Mouse (Mus musculus): Measurements from ENCODE around the gene Hdac9. TPM values are rescaled to one million over a fixed set of nuclear protein-coding genes. Genes with fewer than 3 reads are reported as not detected.

Gene Hdac9
- 0.45 TPM for polyA plus RNA-seq (2021)

DNA sequence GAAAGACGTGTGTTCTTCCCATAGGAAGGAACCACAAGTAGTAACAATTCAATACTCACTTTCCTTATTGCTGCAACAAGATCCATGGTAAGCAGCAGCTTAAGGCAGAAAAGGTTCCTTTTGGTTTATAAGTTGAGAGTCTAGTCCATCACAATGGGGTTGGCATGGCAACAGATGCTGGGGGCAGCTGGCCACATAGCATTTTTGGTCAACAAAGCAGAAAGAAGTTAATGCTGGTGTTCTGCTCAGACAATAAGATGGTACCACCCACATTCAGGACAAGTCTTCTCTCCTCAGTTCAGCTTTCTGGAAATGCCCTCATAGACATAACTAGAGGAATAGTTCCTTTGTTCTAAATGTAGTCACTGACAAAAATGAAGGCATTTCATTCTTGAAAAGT lies at the start of gene Hdac9:
Gene Hdac9, minus strand, starts transcription at position 101 of the 400 bp plus-strand sequence.
- ChIA-PET POLR2A (no interaction called here), CTCF (no interaction called here)
- ATAC-seq (no peak), DNase-seq (ENCODE audit: low read depth, low spot score) (no peak)
- TF ChIP-seq CTCF (IDR thresholded peaks at IDR 0.05) = no peak
- H3K27me3 ChIP-seq = peaks cover 25% of the 10 kb centered on the region
- in situ Hi-C loops (cut with MboI; ENCODE audit: low pct_unique_long_range_greater_than_20kb) = no loop called here

GRCm38 (mm10) chr12:34949066-34949706 lies 32.3 kb upstream of the Hdac9 start:
- H3K27me3 ChIP-seq = peaks cover 12% of the 10 kb centered on the region
- ATAC-seq (no peak), DNase-seq (ENCODE audit: low read depth, low spot score) (no peak)
- ChIA-PET POLR2A (no interaction called here), CTCF (no interaction called here)
- no peak for TF ChIP-seq CTCF (IDR thresholded peaks at IDR 0.05)
- in situ Hi-C loops (cut with MboI; ENCODE audit: low pct_unique_long_range_greater_than_20kb) = no loop called here

- TF ChIP-seq CTCF (IDR thresholded peaks at IDR 0.05) = no peak
- peaks cover 17% of the 10 kb centered on the region for H3K27me3 ChIP-seq
- ATAC-seq (no peak), DNase-seq (ENCODE audit: low read depth, low spot score) (no peak)
- CTCF ChIA-PET = no interaction called here
- in situ Hi-C loops (cut with MboI; ENCODE audit: low pct_unique_long_range_greater_than_20kb) = no loop called here
- POLR2A ChIA-PET = no interaction called here
Measured at GRCm38 (mm10) chr12:34937918-34938317, 21.0 kb upstream of the Hdac9 start.

GRCm38 (mm10) chr12:34908008-34908407 lies 8.9 kb downstream of the Hdac9 start:
- CTCF ChIA-PET = interaction anchor here (0.7 kb wide), 1 partner anchor 100 kb away, joined by 3 read pairs; no protein-coding TSS in a partner anchor
- in situ Hi-C loops (cut with MboI; ENCODE audit: low pct_unique_long_range_greater_than_20kb) = no loop called here
- DNase-seq (ENCODE audit: low read depth, low spot score) = no peak
- H3K27me3 ChIP-seq = peaks cover 48% of the 10 kb centered on the region
- no peak for TF ChIP-seq CTCF (IDR thresholded peaks at IDR 0.05)
- ATAC-seq = no peak
- POLR2A ChIA-PET = interaction anchor here (0.6 kb wide), 2 partner anchors 122 to 1750 kb away, joined by 3 to 5 read pairs; no protein-coding TSS in a partner anchor

GRCm38 (mm10) chr12:34907506-34907850 lies 9.4 kb downstream of the Hdac9 start:
- ATAC-seq (no peak), DNase-seq (ENCODE audit: low read depth, low spot score) (no peak)
- no peak for TF ChIP-seq CTCF (IDR thresholded peaks at IDR 0.05)
- peaks cover 48% of the 10 kb centered on the region for H3K27me3 ChIP-seq
- POLR2A ChIA-PET = interaction anchor here (0.6 kb wide), 2 partner anchors 123 to 1751 kb away, joined by 3 to 5 read pairs; no protein-coding TSS in a partner anchor
- in situ Hi-C loops (cut with MboI; ENCODE audit: low pct_unique_long_range_greater_than_20kb) = no loop called here
- CTCF ChIA-PET = no interaction called here

DNA sequence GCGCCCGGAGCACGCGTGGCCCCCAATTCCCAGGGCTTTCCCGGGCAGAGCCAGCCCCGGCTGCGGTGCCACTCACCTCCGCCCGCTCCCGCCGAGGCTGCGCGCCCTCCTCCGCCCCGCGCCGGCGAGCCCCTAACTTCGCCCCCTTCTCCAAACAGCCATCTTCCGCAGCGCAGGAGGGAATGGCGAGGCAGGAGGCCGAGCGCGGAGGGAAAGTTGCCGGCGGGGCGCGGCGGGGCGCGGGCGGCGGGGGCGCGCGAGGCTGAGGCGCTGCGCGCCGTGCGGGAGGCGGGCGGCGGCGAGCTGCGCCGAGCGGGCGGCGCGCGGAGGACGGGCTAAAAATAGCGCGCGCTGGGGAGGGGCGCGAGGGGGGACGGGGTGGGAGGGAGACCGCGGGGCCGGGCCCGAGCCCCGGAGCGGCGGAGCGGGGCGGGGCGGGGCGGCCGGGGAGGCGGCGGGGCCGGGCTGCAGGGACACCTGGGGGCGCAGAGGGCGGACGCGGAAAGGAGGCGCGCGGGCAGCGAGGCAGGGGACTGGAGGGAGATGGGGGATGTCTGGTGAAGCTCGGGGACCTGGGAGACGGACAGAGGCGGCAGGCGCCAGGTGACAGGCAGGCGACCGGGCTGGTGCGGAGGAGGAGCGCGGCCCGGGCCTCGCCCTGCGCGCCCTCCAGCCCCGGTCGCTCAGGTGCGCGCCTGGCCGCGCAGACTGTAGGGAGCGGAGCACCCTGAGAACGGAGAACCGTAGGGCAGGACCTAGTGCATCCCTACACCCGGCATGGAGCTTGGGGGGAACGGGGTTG lies 10.0 kb downstream of the Hdac9 start:
- ChIA-PET CTCF (no interaction called here), POLR2A (interaction anchor here (0.6 kb wide), 1 partner anchor 1752 kb away, joined by 5 read pairs; no protein-coding TSS in a partner anchor)
- DNase-seq (ENCODE audit: low read depth, low spot score) (no peak), ATAC-seq (no peak)
- H3K27me3 ChIP-seq = peaks cover 48% of the 10 kb centered on the region
- TF ChIP-seq CTCF (IDR thresholded peaks at IDR 0.05) = no peak
- in situ Hi-C loops (cut with MboI; ENCODE audit: low pct_unique_long_range_greater_than_20kb) = no loop called here

DNA sequence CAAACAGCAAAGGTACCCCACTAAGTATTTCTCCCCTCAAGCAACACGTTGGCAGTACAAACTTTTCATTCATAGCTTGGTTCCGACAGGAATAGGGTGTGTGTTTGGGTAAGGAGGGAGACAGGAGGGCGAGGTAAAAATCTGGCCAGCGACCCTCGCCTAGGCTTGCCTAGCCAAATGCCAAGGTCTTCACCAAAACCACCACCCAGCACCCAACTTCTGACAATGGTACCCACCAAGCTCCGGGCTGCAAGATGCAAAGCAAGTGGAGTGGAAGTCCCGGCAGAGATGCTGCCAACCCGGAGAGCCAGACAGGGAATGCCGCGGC lies 10.6 kb downstream of the Hdac9 start:
- peaks cover 48% of the 10 kb centered on the region for H3K27me3 ChIP-seq
- TF ChIP-seq CTCF (IDR thresholded peaks at IDR 0.05) = no peak
- CTCF ChIA-PET = no interaction called here
- DNase-seq (ENCODE audit: low read depth, low spot score) (no peak), ATAC-seq (no peak)
- POLR2A ChIA-PET = no interaction called here
- in situ Hi-C loops (cut with MboI; ENCODE audit: low pct_unique_long_range_greater_than_20kb) = no loop called here

- in situ Hi-C loops (cut with MboI; ENCODE audit: low pct_unique_long_range_greater_than_20kb) = no loop called here
- no peak for DNase-seq (ENCODE audit: low read depth, low spot score)
- ATAC-seq = no peak
- no peak for TF ChIP-seq CTCF (IDR thresholded peaks at IDR 0.05)
- peaks cover 17% of the 10 kb centered on the region for H3K27me3 ChIP-seq
- ChIA-PET CTCF (no interaction called here), POLR2A (no interaction called here)
Measured at GRCm38 (mm10) chr12:34900241-34900640, 16.7 kb downstream of the Hdac9 start.

GRCm38 (mm10) chr12:34894867-34895266 lies 22.0 kb downstream of the Hdac9 start:
- no peaks in the 10 kb centered on the region for H3K27me3 ChIP-seq
- TF ChIP-seq CTCF (IDR thresholded peaks at IDR 0.05) = peak; percentile 26
- CTCF ChIA-PET = no interaction called here
- DNase-seq (ENCODE audit: low read depth, low spot score) = no peak
- no peak for ATAC-seq
- POLR2A ChIA-PET = no interaction called here
- in situ Hi-C loops (cut with MboI; ENCODE audit: low pct_unique_long_range_greater_than_20kb) = no loop called here

GRCm38 (mm10) chr12:34888694-34889093 lies 28.2 kb downstream of the Hdac9 start:
- in situ Hi-C loops (cut with MboI; ENCODE audit: low pct_unique_long_range_greater_than_20kb) = no loop called here
- ChIA-PET POLR2A (no interaction called here), CTCF (no interaction called here)
- H3K27me3 ChIP-seq = peaks cover 3% of the 10 kb centered on the region
- no peak for TF ChIP-seq CTCF (IDR thresholded peaks at IDR 0.05)
- no peak for DNase-seq (ENCODE audit: low read depth, low spot score)
- ATAC-seq = no peak

GRCm38 (mm10) chr12:34874926-34875325 lies 42.0 kb downstream of the Hdac9 start:
- H3K27me3 ChIP-seq = peaks cover 21% of the 10 kb centered on the region
- no peak for ATAC-seq
- TF ChIP-seq CTCF (IDR thresholded peaks at IDR 0.05) = no peak
- CTCF ChIA-PET = no interaction called here
- DNase-seq (ENCODE audit: low read depth, low spot score) = peak; percentile 20
- POLR2A ChIA-PET = no interaction called here
- in situ Hi-C loops (cut with MboI; ENCODE audit: low pct_unique_long_range_greater_than_20kb) = no loop called here

All from Patski (cell line).